Mouse (Mus musculus): Measurements from ENCODE around the gene Jak1. TPM values are rescaled to one million over a fixed set of nuclear protein-coding genes. Genes with fewer than 3 reads are reported as not detected.

The Jak1 gene
- polyA plus RNA-seq, 1 experiment from 2014 or later: 68.0 TPM

DNA sequence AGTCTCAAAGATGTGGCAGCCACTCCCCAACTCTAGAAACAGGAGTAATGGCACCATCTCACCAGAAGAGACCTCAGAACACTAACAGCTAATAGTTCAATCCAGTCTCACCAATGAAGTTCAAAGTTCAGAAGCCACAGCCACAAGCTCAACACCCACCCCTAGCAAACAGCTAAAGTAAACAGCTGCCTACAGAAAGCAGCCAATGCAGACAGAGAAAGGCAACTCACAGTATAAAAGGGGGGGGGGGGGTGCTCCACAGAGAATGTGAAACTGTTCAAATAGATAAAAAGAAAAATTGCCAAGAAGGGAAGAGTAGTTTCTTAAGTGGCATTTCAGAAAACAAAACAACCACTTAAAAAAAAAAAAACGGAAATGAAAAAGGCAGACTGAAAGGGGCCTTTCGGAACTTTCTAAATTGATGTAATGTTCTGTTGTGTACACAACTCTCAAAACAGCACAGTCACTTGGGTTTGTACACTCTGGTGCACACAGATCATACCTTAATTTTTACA is 48.0 kb downstream of the Jak1 start:
- H3K27me3 ChIP-seq (ENCODE audit: control insufficient read depth, insufficient read depth, low read length): no peaks in the 10 kb centered on the region

DNA sequence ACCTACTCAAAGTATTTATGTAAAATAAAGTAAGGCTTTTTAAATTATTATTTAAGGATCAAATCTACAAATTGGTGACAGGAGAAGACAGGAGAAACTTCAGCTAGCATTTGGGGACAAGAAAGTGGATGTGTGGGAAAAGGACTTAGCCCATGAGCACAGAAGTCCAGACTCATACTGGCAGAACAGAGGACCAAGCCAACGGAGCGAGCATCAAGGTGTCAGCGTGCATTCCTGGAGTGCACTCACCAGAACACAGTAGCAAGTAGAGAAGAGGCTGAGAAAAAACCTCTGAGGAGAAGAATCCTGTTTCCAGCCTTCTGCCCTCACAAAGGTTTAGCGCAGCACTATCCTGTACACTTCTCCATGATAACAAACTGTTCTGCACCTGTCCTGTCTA is 48.8 kb downstream of the Jak1 start:
- H3K36me3 ChIP-seq (ENCODE audit: control insufficient read depth, insufficient read depth, low read length): no peaks in the 10 kb centered on the region
- H3K4me3 ChIP-seq (ENCODE audit: low read depth, low read length): no peak overlapping the region
- H3K9ac ChIP-seq (ENCODE audit: low read depth, low read length): no peak overlapping the region
- H3K27ac ChIP-seq (ENCODE audit: low read depth, low read length): no peak overlapping the region
- 83% methylated on average over 4 of the region's 4 CpGs for WGBS
- DNase-seq (ENCODE audit: low spot score) (no peak), ATAC-seq (ENCODE audit: low FRiP score) (no peak)
- H3K27me3 ChIP-seq (ENCODE audit: control insufficient read depth, insufficient read depth, low read length): no peaks in the 10 kb centered on the region
- H3K4me1 ChIP-seq (replicated peaks; ENCODE audit: control insufficient read depth, insufficient read depth, low read length): no peaks in the 10 kb centered on the region
- no peaks in the 10 kb centered on the region for H3K9me3 ChIP-seq (ENCODE audit: control insufficient read depth, low read length)
- H3K4me2 ChIP-seq (replicated peaks; ENCODE audit: low read depth, low read length): no peak overlapping the region

More for the DNA sequence above, 48.0 kb downstream of the Jak1 start:
- Histone ChIP-seq H3K4me1 (replicated peaks; ENCODE audit: control insufficient read depth, insufficient read depth, low read length) (no peaks in the 10 kb centered on the region), H3K4me3 (ENCODE audit: low read depth, low read length) (no peak overlapping the region), H3K4me2 (replicated peaks; ENCODE audit: low read depth, low read length) (no peak overlapping the region), H3K9me3 (ENCODE audit: control insufficient read depth, low read length) (no peaks in the 10 kb centered on the region), H3K36me3 (ENCODE audit: control insufficient read depth, insufficient read depth, low read length) (no peaks in the 10 kb centered on the region), H3K27ac (ENCODE audit: low read depth, low read length) (no peak overlapping the region), H3K9ac (ENCODE audit: low read depth, low read length) (no peak overlapping the region)
- DNase-seq (ENCODE audit: low spot score) (no peak), ATAC-seq (ENCODE audit: low FRiP score) (no peak)
- 73% methylated on average over 2 of the region's 2 CpGs for WGBS

DNA sequence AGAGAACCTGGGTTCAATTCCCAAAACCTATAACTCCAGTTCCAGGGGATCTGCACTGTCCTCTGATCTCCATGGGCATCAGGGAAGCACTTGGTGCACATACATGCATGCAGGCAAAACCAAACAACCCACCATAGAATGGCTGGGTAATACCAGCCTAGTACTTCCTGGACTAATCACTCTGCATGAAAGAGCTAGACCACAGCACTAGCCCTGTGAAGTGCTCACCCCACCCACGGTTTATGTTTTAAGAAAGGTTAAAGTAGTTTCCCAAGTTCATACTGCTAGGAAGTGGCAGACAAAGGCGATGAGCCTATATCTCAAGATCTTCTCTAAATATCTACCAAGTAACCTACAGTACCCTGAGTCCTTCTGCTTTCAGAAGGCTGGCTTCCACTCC is 51.6 kb downstream of the Jak1 start:
- ATAC-seq (ENCODE audit: low FRiP score): no peak
- no peak overlapping the region for H3K27ac ChIP-seq (ENCODE audit: low read depth, low read length)
- H3K4me2 ChIP-seq (replicated peaks; ENCODE audit: low read depth, low read length): no peak overlapping the region
- H3K9ac ChIP-seq (ENCODE audit: low read depth, low read length): no peak overlapping the region
- no peaks in the 10 kb centered on the region for H3K27me3 ChIP-seq (ENCODE audit: control insufficient read depth, insufficient read depth, low read length)
- no peaks in the 10 kb centered on the region for H3K9me3 ChIP-seq (ENCODE audit: control insufficient read depth, low read length)
- WGBS: 90% methylated on average over 2 of the region's 2 CpGs
- no peak for DNase-seq (ENCODE audit: low spot score)
- H3K36me3 ChIP-seq (ENCODE audit: control insufficient read depth, insufficient read depth, low read length): no peaks in the 10 kb centered on the region
- no peaks in the 10 kb centered on the region for H3K4me1 ChIP-seq (replicated peaks; ENCODE audit: control insufficient read depth, insufficient read depth, low read length)
- no peak overlapping the region for H3K4me3 ChIP-seq (ENCODE audit: low read depth, low read length)

DNA sequence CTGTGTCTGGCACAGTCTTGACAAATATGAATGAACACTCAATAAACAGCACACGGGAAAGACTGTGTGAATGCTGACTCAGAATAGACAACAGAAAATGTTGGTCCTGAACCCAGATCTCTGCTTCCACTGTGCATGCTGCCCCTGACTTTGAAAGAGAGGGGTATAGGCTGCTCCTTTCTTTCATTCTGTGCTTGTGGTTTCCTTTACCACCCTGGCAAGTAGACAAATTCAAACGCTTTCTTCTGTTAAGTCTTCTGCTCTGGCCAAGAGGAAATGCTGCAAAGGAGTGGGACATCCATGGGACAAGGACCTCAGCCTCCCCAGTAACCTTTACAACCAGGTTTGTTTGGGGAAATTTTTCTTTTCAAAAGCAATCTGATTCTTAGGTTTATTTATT is 57.6 kb downstream of the Jak1 start:
- DNase-seq (ENCODE audit: low spot score) (no peak), ATAC-seq (ENCODE audit: low FRiP score) (no peak)
- Histone ChIP-seq H3K4me2 (replicated peaks; ENCODE audit: low read depth, low read length) (no peak overlapping the region), H3K4me3 (ENCODE audit: low read depth, low read length) (no peak overlapping the region), H3K9ac (ENCODE audit: low read depth, low read length) (no peak overlapping the region), H3K9me3 (ENCODE audit: control insufficient read depth, low read length) (no peaks in the 10 kb centered on the region), H3K36me3 (ENCODE audit: control insufficient read depth, insufficient read depth, low read length) (no peaks in the 10 kb centered on the region), H3K27ac (ENCODE audit: low read depth, low read length) (no peak overlapping the region), H3K27me3 (ENCODE audit: control insufficient read depth, insufficient read depth, low read length) (no peaks in the 10 kb centered on the region), H3K4me1 (replicated peaks; ENCODE audit: control insufficient read depth, insufficient read depth, low read length) (no peaks in the 10 kb centered on the region)
- 84% methylated on average over 2 of the region's 2 CpGs for WGBS

DNA sequence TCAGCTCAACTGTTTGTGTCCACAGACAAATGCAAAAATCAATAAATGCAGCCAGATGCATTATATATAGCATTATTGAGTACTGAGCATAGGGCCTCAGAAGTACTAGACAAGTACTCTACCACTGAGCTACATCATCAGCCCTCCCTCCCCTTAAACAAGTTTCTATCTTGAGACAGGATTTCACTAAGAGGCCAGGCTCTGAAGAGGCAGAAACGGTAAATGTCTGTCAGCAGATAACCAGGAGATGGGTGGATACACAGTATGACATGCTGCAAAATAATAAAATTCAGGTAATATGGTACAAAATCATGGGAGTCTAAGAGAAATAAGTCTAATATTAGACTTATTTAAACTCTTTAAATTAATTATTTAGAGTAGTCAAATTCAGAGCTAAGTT is 61.6 kb downstream of the Jak1 start:
- Histone ChIP-seq H3K9me3 (ENCODE audit: control insufficient read depth, low read length) (no peaks in the 10 kb centered on the region), H3K4me2 (replicated peaks; ENCODE audit: low read depth, low read length) (no peak overlapping the region), H3K4me1 (replicated peaks; ENCODE audit: control insufficient read depth, insufficient read depth, low read length) (no peaks in the 10 kb centered on the region), H3K4me3 (ENCODE audit: low read depth, low read length) (no peak overlapping the region), H3K36me3 (ENCODE audit: control insufficient read depth, insufficient read depth, low read length) (no peaks in the 10 kb centered on the region), H3K9ac (ENCODE audit: low read depth, low read length) (no peak overlapping the region), H3K27me3 (ENCODE audit: control insufficient read depth, insufficient read depth, low read length) (no peaks in the 10 kb centered on the region), H3K27ac (ENCODE audit: low read depth, low read length) (no peak overlapping the region)
- ATAC-seq (ENCODE audit: low FRiP score) (no peak), DNase-seq (ENCODE audit: low spot score) (no peak)
- WGBS: 94% methylated on average over 1 of the region's 1 CpGs

DNA sequence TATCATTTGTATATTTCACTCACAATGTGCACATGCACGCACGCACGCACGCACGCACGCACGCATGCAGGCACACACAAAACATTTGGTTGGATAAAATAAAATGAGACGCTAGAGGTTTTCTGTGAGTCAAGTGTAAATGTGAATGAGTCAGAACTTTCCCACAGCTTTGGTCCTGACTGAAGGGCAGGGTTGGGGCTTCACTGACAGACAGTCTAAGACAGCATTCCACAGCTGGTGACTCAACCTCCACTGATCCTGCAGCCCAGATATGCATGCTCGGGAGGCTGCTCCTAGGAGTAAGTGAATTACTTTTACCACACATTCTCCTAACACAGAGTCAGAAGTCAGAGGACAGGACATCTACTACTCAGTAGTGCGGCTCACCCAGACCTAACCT is 62.5 kb downstream of the Jak1 start:
- no peak overlapping the region for H3K4me3 ChIP-seq (ENCODE audit: low read depth, low read length)
- no peak overlapping the region for H3K27ac ChIP-seq (ENCODE audit: low read depth, low read length)
- no peaks in the 10 kb centered on the region for H3K4me1 ChIP-seq (replicated peaks; ENCODE audit: control insufficient read depth, insufficient read depth, low read length)
- no peaks in the 10 kb centered on the region for H3K36me3 ChIP-seq (ENCODE audit: control insufficient read depth, insufficient read depth, low read length)
- ATAC-seq (ENCODE audit: low FRiP score): no peak
- H3K9me3 ChIP-seq (ENCODE audit: control insufficient read depth, low read length): no peaks in the 10 kb centered on the region
- no peak overlapping the region for H3K4me2 ChIP-seq (replicated peaks; ENCODE audit: low read depth, low read length)
- DNase-seq (ENCODE audit: low spot score): no peak
- H3K9ac ChIP-seq (ENCODE audit: low read depth, low read length): no peak overlapping the region
- WGBS: 94% methylated on average over 10 of the region's 10 CpGs
- H3K27me3 ChIP-seq (ENCODE audit: control insufficient read depth, insufficient read depth, low read length): no peaks in the 10 kb centered on the region

DNA sequence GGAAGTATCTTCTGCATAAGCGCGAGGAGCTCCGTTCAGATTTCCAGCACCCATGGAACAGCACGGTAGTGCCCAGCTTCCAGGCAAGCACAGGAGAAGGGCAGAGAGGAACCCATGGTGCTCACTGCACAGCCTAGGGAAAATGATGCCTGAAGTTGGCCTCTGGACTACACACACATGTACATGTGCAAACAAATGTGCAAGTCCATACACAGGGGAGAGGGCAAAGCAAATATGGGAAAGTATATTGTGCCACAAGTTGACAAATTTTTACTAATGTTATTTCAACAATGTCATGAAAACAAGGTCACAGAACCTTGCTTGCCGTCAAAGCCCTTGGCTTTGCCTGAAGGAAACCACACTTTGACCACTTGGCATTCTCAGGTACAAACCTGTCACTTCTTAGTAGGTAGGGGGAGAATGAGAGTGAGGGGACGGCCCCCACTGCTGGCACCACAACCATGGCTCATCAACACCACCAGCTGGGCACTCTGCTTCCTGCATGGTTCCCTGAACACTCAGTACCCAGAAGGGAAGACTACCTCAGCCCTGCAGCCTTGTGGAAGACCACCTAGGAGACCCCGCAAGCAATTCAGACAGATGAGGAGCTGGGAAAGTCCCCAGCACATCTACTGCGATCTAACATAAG is 65.5 kb downstream of the Jak1 start:
- WGBS: 95% methylated on average over 8 of the region's 8 CpGs
- no peak overlapping the region for H3K4me3 ChIP-seq (ENCODE audit: low read depth, low read length)
- no peaks in the 10 kb centered on the region for H3K4me1 ChIP-seq (replicated peaks; ENCODE audit: control insufficient read depth, insufficient read depth, low read length)
- H3K9ac ChIP-seq (ENCODE audit: low read depth, low read length): no peak overlapping the region
- no peaks in the 10 kb centered on the region for H3K9me3 ChIP-seq (ENCODE audit: control insufficient read depth, low read length)
- ATAC-seq (ENCODE audit: low FRiP score) (no peak), DNase-seq (ENCODE audit: low spot score) (no peak)
- H3K4me2 ChIP-seq (replicated peaks; ENCODE audit: low read depth, low read length): no peak overlapping the region
- no peaks in the 10 kb centered on the region for H3K27me3 ChIP-seq (ENCODE audit: control insufficient read depth, insufficient read depth, low read length)
- H3K36me3 ChIP-seq (ENCODE audit: control insufficient read depth, insufficient read depth, low read length): no peaks in the 10 kb centered on the region
- H3K27ac ChIP-seq (ENCODE audit: low read depth, low read length): no peak overlapping the region

DNA sequence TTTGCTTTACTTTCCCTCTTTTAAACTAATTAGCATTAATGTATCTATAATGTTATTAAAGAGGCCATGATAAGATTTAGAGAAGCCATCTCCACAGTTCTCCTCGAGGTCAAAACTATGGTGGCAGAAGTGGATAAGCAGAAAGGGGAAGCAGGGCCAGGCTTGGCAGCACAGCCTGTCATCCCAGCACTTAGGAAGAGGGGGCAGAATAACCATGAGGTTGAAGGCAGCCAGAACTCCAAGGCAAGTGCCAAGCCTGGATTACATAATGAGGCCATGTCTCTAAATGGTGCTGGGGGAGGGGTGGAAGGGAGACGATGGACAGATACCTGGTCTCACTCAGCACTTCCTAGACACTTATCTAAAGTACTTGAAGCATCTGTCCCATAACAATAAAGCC is 66.7 kb downstream of the Jak1 start:
- Histone ChIP-seq H3K4me3 (ENCODE audit: low read depth, low read length) (no peak overlapping the region), H3K36me3 (ENCODE audit: control insufficient read depth, insufficient read depth, low read length) (no peaks in the 10 kb centered on the region), H3K4me1 (replicated peaks; ENCODE audit: control insufficient read depth, insufficient read depth, low read length) (no peaks in the 10 kb centered on the region), H3K27me3 (ENCODE audit: control insufficient read depth, insufficient read depth, low read length) (no peaks in the 10 kb centered on the region), H3K4me2 (replicated peaks; ENCODE audit: low read depth, low read length) (no peak overlapping the region), H3K9ac (ENCODE audit: low read depth, low read length) (no peak overlapping the region), H3K9me3 (ENCODE audit: control insufficient read depth, low read length) (no peaks in the 10 kb centered on the region), H3K27ac (ENCODE audit: low read depth, low read length) (no peak overlapping the region)
- WGBS: 76% methylated on average over 2 of the region's 2 CpGs
- DNase-seq (ENCODE audit: low spot score): no peak
- ATAC-seq (ENCODE audit: low FRiP score): no peak

DNA sequence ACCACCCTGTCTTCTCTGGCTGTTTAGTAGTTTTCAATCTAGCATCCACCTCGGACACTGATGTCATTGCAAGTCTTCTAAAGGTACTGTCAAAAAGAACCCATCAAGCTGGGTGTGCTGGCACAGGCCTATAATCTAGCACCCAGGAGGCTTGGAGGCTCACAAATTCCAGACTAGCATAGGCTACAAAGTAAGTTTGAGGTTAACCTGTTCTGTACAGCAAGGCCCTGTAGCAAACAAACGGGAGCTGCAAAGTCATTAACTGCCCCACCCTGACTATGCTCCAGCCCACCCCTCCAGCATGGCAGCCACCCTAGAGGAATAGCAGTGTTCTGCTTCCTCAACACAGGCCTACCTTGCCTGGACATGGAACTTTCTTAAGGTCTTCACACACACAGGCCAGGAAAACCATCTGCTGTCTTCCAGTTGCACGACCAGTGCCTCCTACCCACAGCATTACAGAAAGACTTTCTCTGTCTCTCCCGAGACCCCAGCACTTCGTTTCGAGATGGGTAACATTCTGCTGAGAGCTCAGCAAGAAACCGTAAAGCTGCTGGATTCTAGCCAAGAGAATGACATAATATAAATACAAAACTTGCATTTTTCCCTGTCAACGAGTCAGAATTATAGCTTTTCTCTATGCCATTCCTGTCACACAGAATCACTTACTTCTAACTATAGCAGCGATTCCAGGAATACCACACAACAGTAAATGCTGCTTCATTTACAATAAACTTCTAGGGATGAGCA is 67.5 kb downstream of the Jak1 start:
- no peaks in the 10 kb centered on the region for H3K9me3 ChIP-seq (ENCODE audit: control insufficient read depth, low read length)

More for the DNA sequence above, 67.5 kb downstream of the Jak1 start:
- Histone ChIP-seq H3K36me3 (ENCODE audit: control insufficient read depth, insufficient read depth, low read length) (no peaks in the 10 kb centered on the region), H3K27me3 (ENCODE audit: control insufficient read depth, insufficient read depth, low read length) (no peaks in the 10 kb centered on the region), H3K9ac (ENCODE audit: low read depth, low read length) (no peak overlapping the region), H3K4me2 (replicated peaks; ENCODE audit: low read depth, low read length) (no peak overlapping the region), H3K27ac (ENCODE audit: low read depth, low read length) (no peak overlapping the region), H3K4me3 (ENCODE audit: low read depth, low read length) (no peak overlapping the region), H3K4me1 (replicated peaks; ENCODE audit: control insufficient read depth, insufficient read depth, low read length) (no peaks in the 10 kb centered on the region)
- DNase-seq (ENCODE audit: low spot score) (no peak), ATAC-seq (ENCODE audit: low FRiP score) (no peak)
- WGBS: 83% methylated on average over 9 of the region's 9 CpGs

Measured in hindbrain, embryonic 11.5 days (tissue).